Mouse (Mus musculus) bone marrow macrophage, adult 2 months (primary cell): ENCODE data around the gene Ulk4.

Experiments used
- CTCF ChIP-seq: IDR thresholded peaks from 2 replicates; pipeline ENCODE4 v1.5.1; 2012; ENCODE audit warnings: low read depth, mild to moderate bottlenecking, low read length, moderate library complexity
- POLR2A ChIP-seq: IDR thresholded peaks from 2 replicates; pipeline ENCODE4 v1.6.1; 2012; ENCODE audit warnings: mild to moderate bottlenecking, low read depth, low read length, borderline replicate concordance

- TF ChIP-seq CTCF (no peak), POLR2A (no peak)
Measured at GRCm38 (mm10) chr9:121084191-121084590, 192.8 kb downstream of the Ulk4 start.
